Mouse (Mus musculus): ENCODE measurements around the gene Madcam1. TPM values are rescaled to one million over a fixed set of nuclear protein-coding genes. Genes with fewer than 3 reads are reported as not detected.
A peak's percentile ranks its signal among the peaks of the same experiment; 100 is the strongest.

Gene Madcam1
- polyA plus RNA-seq, 1 experiment from 2014 or later: 1.1 TPM

GRCm38 (mm10) chr10:79689178-79689577 lies 24.8 kb downstream of the Madcam1 start:
- ATAC-seq (no peak), DNase-seq (ENCODE audit: low spot score) (no peak)
- H3K9ac ChIP-seq (ENCODE audit: low read length): no peak overlapping the region
- H3K36me3 ChIP-seq (ENCODE audit: control insufficient read depth, insufficient read depth, low read length): peaks cover 55% of the 10 kb centered on the region
- no peak overlapping the region for H3K4me3 ChIP-seq (ENCODE audit: low read depth, low read length)
- no peaks in the 10 kb centered on the region for H3K27me3 ChIP-seq (replicated peaks; ENCODE audit: control insufficient read depth, insufficient read depth, low read length)
- no peaks in the 10 kb centered on the region for H3K4me1 ChIP-seq (ENCODE audit: control insufficient read depth, insufficient read depth, low read length)
- no peak overlapping the region for H3K4me2 ChIP-seq (ENCODE audit: low read length)
- H3K27ac ChIP-seq (ENCODE audit: low read depth, low read length): no peak overlapping the region
- no peaks in the 10 kb centered on the region for H3K9me3 ChIP-seq (replicated peaks; ENCODE audit: control insufficient read depth, low read length)
- 100% methylated on average over 3 of the region's 3 CpGs for whole genome bisulfite sequencing

GRCm38 (mm10) chr10:79691986-79692548 lies 27.7 kb downstream of the Madcam1 start:
- no peak for ATAC-seq

GRCm38 (mm10) chr10:79693580-79694378 lies 29.4 kb downstream of the Madcam1 start:
- WGBS: 79% methylated on average over 12 of the region's 12 CpGs
- no peak overlapping the region for H3K4me3 ChIP-seq (ENCODE audit: low read depth, low read length)
- ATAC-seq: no peak

More at GRCm38 (mm10) chr10:79691986-79692548, 27.7 kb downstream of the Madcam1 start:
- H3K4me3 ChIP-seq (ENCODE audit: low read depth, low read length): no peak overlapping the region
- H3K27me3 ChIP-seq (replicated peaks; ENCODE audit: control insufficient read depth, insufficient read depth, low read length): no peaks in the 10 kb centered on the region
- H3K9ac ChIP-seq (ENCODE audit: low read length): no peak overlapping the region
- WGBS: 95% methylated on average over 2 of the region's 2 CpGs
- no peaks in the 10 kb centered on the region for H3K4me1 ChIP-seq (ENCODE audit: control insufficient read depth, insufficient read depth, low read length)
- peaks cover 26% of the 10 kb centered on the region for H3K36me3 ChIP-seq (ENCODE audit: control insufficient read depth, insufficient read depth, low read length)
- H3K27ac ChIP-seq (ENCODE audit: low read depth, low read length): no peak overlapping the region
- H3K4me2 ChIP-seq (ENCODE audit: low read length): no peak overlapping the region
- DNase-seq (ENCODE audit: low spot score): no peak
- no peaks in the 10 kb centered on the region for H3K9me3 ChIP-seq (replicated peaks; ENCODE audit: control insufficient read depth, low read length)

GRCm38 (mm10) chr10:79694379-79694655 lies 30.0 kb downstream of the Madcam1 start:
- H3K4me1 ChIP-seq (ENCODE audit: control insufficient read depth, insufficient read depth, low read length): no peaks in the 10 kb centered on the region
- no peak overlapping the region for H3K4me3 ChIP-seq (ENCODE audit: low read depth, low read length)
- 84% methylated on average over 6 of the region's 6 CpGs for WGBS
- ATAC-seq (no peak), DNase-seq (ENCODE audit: low spot score) (no peak)
- no peak overlapping the region for H3K9ac ChIP-seq (ENCODE audit: low read length)
- H3K4me2 ChIP-seq (ENCODE audit: low read length): no peak overlapping the region
- H3K27ac ChIP-seq (ENCODE audit: low read depth, low read length): no peak overlapping the region
- no peaks in the 10 kb centered on the region for H3K9me3 ChIP-seq (replicated peaks; ENCODE audit: control insufficient read depth, low read length)
- no peaks in the 10 kb centered on the region for H3K27me3 ChIP-seq (replicated peaks; ENCODE audit: control insufficient read depth, insufficient read depth, low read length)
- H3K36me3 ChIP-seq (ENCODE audit: control insufficient read depth, insufficient read depth, low read length): peaks cover 4% of the 10 kb centered on the region

More at GRCm38 (mm10) chr10:79693580-79694378, 29.4 kb downstream of the Madcam1 start:
- DNase-seq (ENCODE audit: low spot score): no peak
- Histone ChIP-seq H3K4me2 (ENCODE audit: low read length) (no peak overlapping the region), H3K9me3 (replicated peaks; ENCODE audit: control insufficient read depth, low read length) (no peaks in the 10 kb centered on the region), H3K27ac (ENCODE audit: low read depth, low read length) (no peak overlapping the region), H3K36me3 (ENCODE audit: control insufficient read depth, insufficient read depth, low read length) (peaks cover 9% of the 10 kb centered on the region), H3K4me1 (ENCODE audit: control insufficient read depth, insufficient read depth, low read length) (no peaks in the 10 kb centered on the region), H3K27me3 (replicated peaks; ENCODE audit: control insufficient read depth, insufficient read depth, low read length) (no peaks in the 10 kb centered on the region), H3K9ac (ENCODE audit: low read length) (no peak overlapping the region)

- peak; percentile 56 for ATAC-seq
- Histone ChIP-seq H3K4me3 (ENCODE audit: low read depth, low read length) (no peak overlapping the region), H3K36me3 (ENCODE audit: control insufficient read depth, insufficient read depth, low read length) (no peaks in the 10 kb centered on the region), H3K9me3 (replicated peaks; ENCODE audit: control insufficient read depth, low read length) (no peaks in the 10 kb centered on the region), H3K4me2 (ENCODE audit: low read length) (no peak overlapping the region), H3K4me1 (ENCODE audit: control insufficient read depth, insufficient read depth, low read length) (no peaks in the 10 kb centered on the region), H3K27me3 (replicated peaks; ENCODE audit: control insufficient read depth, insufficient read depth, low read length) (no peaks in the 10 kb centered on the region), H3K27ac (ENCODE audit: low read depth, low read length) (no peak overlapping the region), H3K9ac (ENCODE audit: low read length) (no peak overlapping the region)
- peak; percentile 75 for DNase-seq (ENCODE audit: low spot score)
- 67% methylated on average over 13 of the region's 13 CpGs for WGBS
These were observed 31.1 kb downstream of the Madcam1 start for GRCm38 (mm10) chr10:79695231-79696128.

- H3K9ac ChIP-seq (ENCODE audit: low read length): no peak overlapping the region
- 65% methylated on average over 9 of the region's 9 CpGs for WGBS
- no peaks in the 10 kb centered on the region for H3K4me1 ChIP-seq (ENCODE audit: control insufficient read depth, insufficient read depth, low read length)
- H3K36me3 ChIP-seq (ENCODE audit: control insufficient read depth, insufficient read depth, low read length): no peaks in the 10 kb centered on the region
- ATAC-seq (no peak), DNase-seq (ENCODE audit: low spot score) (no peak)
- H3K4me3 ChIP-seq (ENCODE audit: low read depth, low read length): no peak overlapping the region
- no peak overlapping the region for H3K4me2 ChIP-seq (ENCODE audit: low read length)
- H3K27ac ChIP-seq (ENCODE audit: low read depth, low read length): no peak overlapping the region
- H3K9me3 ChIP-seq (replicated peaks; ENCODE audit: control insufficient read depth, low read length): no peaks in the 10 kb centered on the region
- no peaks in the 10 kb centered on the region for H3K27me3 ChIP-seq (replicated peaks; ENCODE audit: control insufficient read depth, insufficient read depth, low read length)
These were observed 31.8 kb downstream of the Madcam1 start for GRCm38 (mm10) chr10:79696129-79696651.

- DNase-seq (ENCODE audit: low spot score) (no peak), ATAC-seq (no peak)
- H3K36me3 ChIP-seq (ENCODE audit: control insufficient read depth, insufficient read depth, low read length): no peaks in the 10 kb centered on the region
- H3K4me1 ChIP-seq (ENCODE audit: control insufficient read depth, insufficient read depth, low read length): no peaks in the 10 kb centered on the region
- H3K9me3 ChIP-seq (replicated peaks; ENCODE audit: control insufficient read depth, low read length): no peaks in the 10 kb centered on the region
- H3K4me3 ChIP-seq (ENCODE audit: low read depth, low read length): no peak overlapping the region
- H3K27me3 ChIP-seq (replicated peaks; ENCODE audit: control insufficient read depth, insufficient read depth, low read length): no peaks in the 10 kb centered on the region
- H3K27ac ChIP-seq (ENCODE audit: low read depth, low read length): no peak overlapping the region
- WGBS: 90% methylated on average over 6 of the region's 6 CpGs
- no peak overlapping the region for H3K9ac ChIP-seq (ENCODE audit: low read length)
- no peak overlapping the region for H3K4me2 ChIP-seq (ENCODE audit: low read length)
These were observed 33.6 kb downstream of the Madcam1 start for GRCm38 (mm10) chr10:79697916-79698315.

GRCm38 (mm10) chr10:79698459-79698858 lies 34.1 kb downstream of the Madcam1 start:
- Histone ChIP-seq H3K27me3 (replicated peaks; ENCODE audit: control insufficient read depth, insufficient read depth, low read length) (no peaks in the 10 kb centered on the region), H3K9ac (ENCODE audit: low read length) (no peak overlapping the region; the same call in 1 of the 2 replicates), H3K27ac (ENCODE audit: low read depth, low read length) (no peak overlapping the region; the same call in 1 of the 2 replicates), H3K4me1 (ENCODE audit: control insufficient read depth, insufficient read depth, low read length) (no peaks in the 10 kb centered on the region), H3K9me3 (replicated peaks; ENCODE audit: control insufficient read depth, low read length) (no peaks in the 10 kb centered on the region), H3K4me2 (ENCODE audit: low read length) (no peak overlapping the region), H3K36me3 (ENCODE audit: control insufficient read depth, insufficient read depth, low read length) (no peaks in the 10 kb centered on the region), H3K4me3 (ENCODE audit: low read depth, low read length) (no peak overlapping the region)
- WGBS: 91% methylated on average over 6 of the region's 6 CpGs
- ATAC-seq (no peak), DNase-seq (ENCODE audit: low spot score) (no peak)

All from forebrain, embryonic 14.5 days (tissue).